Mouse (Mus musculus): ENCODE data around the gene Dlg4.

The Dlg4 gene

GRCm38 (mm10) chr11:70016669-70017068 lies at the start of gene Dlg4:
TSS of gene Dlg4 (plus strand) at chr11:70016942.
- 79% methylated on average over 3 of the region's 3 CpGs for WGBS

GRCm38 (mm10) chr11:69968793-69969192 lies 47.9 kb upstream of the Dlg4 start:
- WGBS = 90% methylated on average over 4 of the region's 4 CpGs

- 86% methylated on average over 6 of the region's 6 CpGs for WGBS
These were observed 46.5 kb upstream of the Dlg4 start for GRCm38 (mm10) chr11:69970222-69970621.

GRCm38 (mm10) chr11:69970775-69971174 lies 46.0 kb upstream of the Dlg4 start:
- 79% methylated on average over 3 of the region's 3 CpGs for WGBS

GRCm38 (mm10) chr11:69974907-69975306 lies 41.8 kb upstream of the Dlg4 start:
- 94% methylated on average over 2 of the region's 2 CpGs for WGBS

- 78% methylated on average over 4 of the region's 4 CpGs for WGBS
These were observed 40.5 kb upstream of the Dlg4 start for GRCm38 (mm10) chr11:69976271-69976670.

GRCm38 (mm10) chr11:69979827-69980195 lies 36.9 kb upstream of the Dlg4 start:
- 1% methylated on average over 16 of the region's 16 CpGs for WGBS

- WGBS = under 1% methylated on average over 43 of the region's 60 CpGs
These were observed 36.3 kb upstream of the Dlg4 start for GRCm38 (mm10) chr11:69980196-69981140.

GRCm38 (mm10) chr11:69981141-69981762 lies 35.5 kb upstream of the Dlg4 start, which contains the start of gene Ctdnep1:
TSS of gene Ctdnep1 (plus strand) at chr11:69981156.
- WGBS = under 1% methylated on average over 38 of the region's 43 CpGs

- WGBS = 44% methylated on average over 8 of the region's 8 CpGs
These were observed 34.5 kb upstream of the Dlg4 start, which contains the start of gene Elp5 for GRCm38 (mm10) chr11:69982225-69982624. TSS of gene Elp5 (minus strand) at chr11:69982517.

- 10% methylated on average over 5 of the region's 5 CpGs for WGBS
These were observed 33.9 kb upstream of the Dlg4 start for GRCm38 (mm10) chr11:69982877-69983276.

GRCm38 (mm10) chr11:69983377-69983776 lies 33.4 kb upstream of the Dlg4 start:
- WGBS = 63% methylated on average over 4 of the region's 4 CpGs

GRCm38 (mm10) chr11:69984431-69984830 lies 32.3 kb upstream of the Dlg4 start:
- WGBS = 91% methylated on average over 8 of the region's 8 CpGs

GRCm38 (mm10) chr11:69989949-69990348 lies 26.8 kb upstream of the Dlg4 start:
- WGBS = 91% methylated on average over 8 of the region's 8 CpGs

- under 1% methylated on average over 40 of the region's 40 CpGs for WGBS
These were observed 25.7 kb upstream of the Dlg4 start, which contains the start of gene Gabarap for GRCm38 (mm10) chr11:69990850-69991691. TSS of gene Gabarap (plus strand) at chr11:69991143.

- WGBS = under 1% methylated on average over 15 of the region's 15 CpGs
These were observed 25.0 kb upstream of the Dlg4 start for GRCm38 (mm10) chr11:69991711-69992110.

- WGBS = 55% methylated on average over 10 of the region's 10 CpGs
These were observed 24.3 kb upstream of the Dlg4 start for GRCm38 (mm10) chr11:69992396-69992795.

GRCm38 (mm10) chr11:69992932-69993331 lies 23.8 kb upstream of the Dlg4 start:
- WGBS = 79% methylated on average over 3 of the region's 3 CpGs

GRCm38 (mm10) chr11:69994401-69995090 lies 22.2 kb upstream of the Dlg4 start:
- 85% methylated on average over 11 of the region's 11 CpGs for WGBS

- WGBS = under 1% methylated on average over 36 of the region's 36 CpGs
These were observed 21.3 kb upstream of the Dlg4 start, which contains the start of gene Phf23 for GRCm38 (mm10) chr11:69995391-69995960. TSS of gene Phf23 (plus strand) at chr11:69995777.

Data from cerebral cortex, adult 2 months (tissue).